Mouse (Mus musculus) lung, embryonic 16.5 days (tissue): Measurements from ENCODE around the gene Armc10. TPM values are rescaled to one million over a fixed set of nuclear protein-coding genes. Genes with fewer than 3 reads are reported as not detected.

Experiments
- ATAC-seq: fragments of 200-750 bp; cut with Nextera tagmentation; 2 replicates; pipeline ENCODE4 v1.8.0; 2017; ENCODE audit warnings: low read depth, mild to moderate bottlenecking, moderate library complexity
- H3K27ac ChIP-seq: fragments of 300-500 bp; sonication (generic); 2 replicates; pipeline ENCODE4 v1.5.1; 2014; ENCODE audit warnings: mild to moderate bottlenecking, control low read depth, low read length
- H3K27me3 ChIP-seq: fragments of 300-500 bp; sonication (generic); 2 replicates; pipeline ENCODE4 v1.6.1; 2014; ENCODE audit warnings: low read depth, low read length, mixed read lengths; ENCODE audit not compliant: control insufficient read depth, insufficient read depth
- H3K36me3 ChIP-seq: fragments of 300-500 bp; sonication (generic); 2 replicates; pipeline ENCODE4 v1.6.1; 2014; ENCODE audit warnings: low read length; ENCODE audit not compliant: control insufficient read depth, insufficient read depth
- H3K4me1 ChIP-seq: fragments of 300-500 bp; sonication (generic); replicated peaks from 2 replicates; pipeline ENCODE4 v1.6.1; 2014; ENCODE audit warnings: low read length, mixed read lengths; ENCODE audit not compliant: control insufficient read depth, insufficient read depth
- H3K4me2 ChIP-seq: fragments of 300-500 bp; sonication (generic); 2 replicates; pipeline ENCODE4 v1.6.1; 2014; ENCODE audit warnings: low read depth, low read length, control low read depth
- H3K4me3 ChIP-seq: fragments of 300-500 bp; sonication (generic); 2 replicates; pipeline ENCODE4 v1.5.1; 2014; ENCODE audit warnings: mild to moderate bottlenecking, low read length, control low read depth
- H3K9ac ChIP-seq: fragments of 300-500 bp; sonication (generic); 2 replicates; pipeline ENCODE4 v1.6.1; 2014; ENCODE audit warnings: low read length, control low read depth
- H3K9me3 ChIP-seq: fragments of 300-500 bp; sonication (generic); 2 replicates; pipeline ENCODE4 v1.6.1; 2016; ENCODE audit warnings: low read length; ENCODE audit not compliant: control insufficient read depth
- WGBS: fragments of 180-500 bp; shearing (Covaris S2); extraction: QIAGEN DNeasy Blood & Tissue Kit; methylation state at CpG from one replicate; pipeline ENCODE4 v1.1.7; 2014; 5-methylcytosine and 5-hydroxymethylcytosine counted together
- polyA plus RNA-seq: library from polyadenylated mRNA; unstranded; fragments of >200 nt; fragmentation: Nextera tagmentation; extraction: Ambion mirVana; gene quantifications from 2 replicates; pipeline ENCODE4 v1.2.1, GENCODE M21; 2015

Gene Armc10
- polyA plus RNA-seq, 1 experiment from 2014 or later, result 45.3 TPM

- no peak overlapping the region for H3K4me2 ChIP-seq
- 90% methylated on average over 9 of the region's 9 CpGs for WGBS
- H3K4me1 ChIP-seq, result no peaks in the 10 kb centered on the region; the same call in 1 of the 2 replicates
- no peak overlapping the region for H3K4me3 ChIP-seq
- no peaks in the 10 kb centered on the region for H3K9me3 ChIP-seq
- no peak overlapping the region for H3K9ac ChIP-seq
- no peak for ATAC-seq
- H3K27me3 ChIP-seq, result no peaks in the 10 kb centered on the region
- H3K36me3 ChIP-seq, result 0 out of 2 replicates have a peak, but pooled peaks cover 2% of the 10 kb centered on the region
- no peak overlapping the region for H3K27ac ChIP-seq
Measured at GRCm38 (mm10) chr5:21678363-21678762, 32.8 kb downstream of the Armc10 start.

- H3K4me1 ChIP-seq, result no peaks in the 10 kb centered on the region
- WGBS, result 62% methylated on average over 4 of the region's 4 CpGs
- no peak overlapping the region for H3K4me3 ChIP-seq
- H3K36me3 ChIP-seq, result 0 out of 2 replicates have a peak, but pooled peaks cover 1% of the 10 kb centered on the region
- no peaks in the 10 kb centered on the region for H3K27me3 ChIP-seq
- H3K9ac ChIP-seq, result no peak overlapping the region
- H3K27ac ChIP-seq, result no peak overlapping the region
- ATAC-seq, result no peak
- H3K9me3 ChIP-seq, result no peaks in the 10 kb centered on the region
- H3K4me2 ChIP-seq, result no peak overlapping the region
Measured at GRCm38 (mm10) chr5:21680029-21680428, 34.4 kb downstream of the Armc10 start.

GRCm38 (mm10) chr5:21680940-21681339 is 35.3 kb downstream of the Armc10 start:
- Histone ChIP-seq H3K27me3 (no peaks in the 10 kb centered on the region), H3K4me1 (no peaks in the 10 kb centered on the region), H3K9me3 (no peaks in the 10 kb centered on the region), H3K4me3 (no peak overlapping the region), H3K4me2 (no peak overlapping the region), H3K9ac (no peak overlapping the region), H3K27ac (no peak overlapping the region), H3K36me3 (no peaks in the 10 kb centered on the region)
- ATAC-seq, result no peak
- 59% methylated on average over 5 of the region's 5 CpGs for WGBS

- 93% methylated on average over 9 of the region's 9 CpGs for WGBS
- ATAC-seq, result no peak
- Histone ChIP-seq H3K4me1 (no peaks in the 10 kb centered on the region), H3K9ac (no peak overlapping the region), H3K9me3 (no peaks in the 10 kb centered on the region), H3K27ac (no peak overlapping the region), H3K4me3 (no peak overlapping the region), H3K4me2 (no peak overlapping the region), H3K27me3 (no peaks in the 10 kb centered on the region), H3K36me3 (no peaks in the 10 kb centered on the region)
Measured at GRCm38 (mm10) chr5:21683811-21684210, 38.2 kb downstream of the Armc10 start.

GRCm38 (mm10) chr5:21685001-21685400 is 39.4 kb downstream of the Armc10 start:
- no peaks in the 10 kb centered on the region for H3K36me3 ChIP-seq
- no peaks in the 10 kb centered on the region for H3K4me1 ChIP-seq
- no peak overlapping the region for H3K27ac ChIP-seq
- no peak for ATAC-seq
- H3K4me2 ChIP-seq, result no peak overlapping the region
- no peaks in the 10 kb centered on the region for H3K27me3 ChIP-seq
- WGBS, result 58% methylated on average over 10 of the region's 10 CpGs
- H3K9me3 ChIP-seq, result no peaks in the 10 kb centered on the region
- H3K9ac ChIP-seq, result no peak overlapping the region
- no peak overlapping the region for H3K4me3 ChIP-seq

GRCm38 (mm10) chr5:21687042-21687441 is 41.4 kb downstream of the Armc10 start:
- no peak for ATAC-seq
- Histone ChIP-seq H3K27ac (no peak overlapping the region), H3K4me3 (no peak overlapping the region), H3K4me1 (no peaks in the 10 kb centered on the region), H3K9ac (no peak overlapping the region), H3K27me3 (no peaks in the 10 kb centered on the region), H3K36me3 (no peaks in the 10 kb centered on the region), H3K9me3 (no peaks in the 10 kb centered on the region), H3K4me2 (no peak overlapping the region)
- 65% methylated on average over 4 of the region's 4 CpGs for WGBS

- Histone ChIP-seq H3K36me3 (no peaks in the 10 kb centered on the region), H3K27ac (no peak overlapping the region), H3K4me1 (no peaks in the 10 kb centered on the region), H3K27me3 (no peaks in the 10 kb centered on the region), H3K4me3 (no peak overlapping the region), H3K4me2 (no peak overlapping the region), H3K9me3 (no peaks in the 10 kb centered on the region), H3K9ac (no peak overlapping the region)
- ATAC-seq, result no peak
- 92% methylated on average over 5 of the region's 5 CpGs for WGBS
Measured at GRCm38 (mm10) chr5:21692230-21692629, 46.6 kb downstream of the Armc10 start.

- H3K4me3 ChIP-seq, result no peak overlapping the region
- no peaks in the 10 kb centered on the region for H3K36me3 ChIP-seq
- 58% methylated on average over 3 of the region's 3 CpGs for WGBS
- H3K9ac ChIP-seq, result no peak overlapping the region
- no peaks in the 10 kb centered on the region for H3K27me3 ChIP-seq
- ATAC-seq, result no peak
- H3K4me2 ChIP-seq, result no peak overlapping the region
- no peaks in the 10 kb centered on the region for H3K9me3 ChIP-seq
- no peak overlapping the region for H3K27ac ChIP-seq
- no peaks in the 10 kb centered on the region for H3K4me1 ChIP-seq
Measured at GRCm38 (mm10) chr5:21693372-21693870, 47.8 kb downstream of the Armc10 start.

GRCm38 (mm10) chr5:21694854-21695490 is 49.4 kb downstream of the Armc10 start:
- Histone ChIP-seq H3K4me1 (no peaks in the 10 kb centered on the region), H3K36me3 (no peaks in the 10 kb centered on the region), H3K27ac (no peak overlapping the region), H3K4me3 (no peak overlapping the region), H3K9ac (no peak overlapping the region), H3K9me3 (no peaks in the 10 kb centered on the region), H3K27me3 (no peaks in the 10 kb centered on the region), H3K4me2 (no peak overlapping the region)
- WGBS, result 69% methylated on average over 3 of the region's 3 CpGs
- peak; percentile 62; the same call in 1 of the 2 replicates for ATAC-seq
